Mouse (Mus musculus) forebrain, postnatal 0 days (tissue): ENCODE data around the gene Tubgcp2. TPM values are rescaled to one million over a fixed set of nuclear protein-coding genes. Genes with fewer than 3 reads are reported as not detected.

ENCODE experiments used
- ATAC-seq: fragments of 200-750 bp; cut with Nextera tagmentation; 2 replicates; pipeline ENCODE4 v1.8.0; 2017; ENCODE audit warnings: mild to moderate bottlenecking, moderate library complexity
- DNase-seq: peaks from one replicate; pipeline ENCODE4 v3.0.0-alpha.2; 2015
- H3K27ac ChIP-seq: fragments of 300-500 bp; sonication (generic); 2 replicates; pipeline ENCODE4 v1.5.1; 2014; ENCODE audit warnings: low read depth, mild to moderate bottlenecking, antibody characterized with exemption, low read length, moderate library complexity, mixed read lengths
- H3K27me3 ChIP-seq: fragments of 300-500 bp; sonication (generic); 2 replicates; pipeline ENCODE4 v1.6.1; 2014; ENCODE audit warnings: mild to moderate bottlenecking, low read length, mixed read lengths; ENCODE audit not compliant: insufficient read depth
- H3K36me3 ChIP-seq: fragments of 300-500 bp; sonication (generic); 2 replicates; pipeline ENCODE4 v1.6.1; 2014; ENCODE audit warnings: mild to moderate bottlenecking, moderate library complexity; ENCODE audit not compliant: insufficient read depth
- H3K4me1 ChIP-seq: fragments of 300-500 bp; sonication (generic); 2 replicates; pipeline ENCODE4 v1.6.1; 2014; ENCODE audit warnings: antibody characterized with exemption; ENCODE audit not compliant: insufficient read depth
- H3K4me2 ChIP-seq: fragments of 300-500 bp; sonication (generic); 2 replicates; pipeline ENCODE4 v1.6.1; 2014; ENCODE audit warnings: low read depth, mild to moderate bottlenecking, moderate library complexity
- H3K4me3 ChIP-seq: fragments of 300-500 bp; sonication (generic); 2 replicates; pipeline ENCODE4 v1.5.1; 2014; ENCODE audit warnings: low read depth, low read length, mixed read lengths
- H3K9ac ChIP-seq: fragments of 300-500 bp; sonication (generic); 2 replicates; pipeline ENCODE4 v1.6.1; 2014; ENCODE audit warnings: mild to moderate bottlenecking
- H3K9me3 ChIP-seq: fragments of 300-500 bp; sonication (generic); 2 replicates; pipeline ENCODE4 v1.6.1; 2016; ENCODE audit warnings: low read length
- CTCF ChIP-seq: sonication (generic); IDR thresholded peaks from 2 replicates; pipeline ENCODE4 v1.5.1; 2016; ENCODE audit warnings: antibody characterized with exemption, control low read depth, low read depth
- WGBS: fragments of 180-500 bp; shearing (Covaris S2); extraction: QIAGEN DNeasy Blood & Tissue Kit; methylation state at CpG from one replicate; pipeline ENCODE4 v1.1.7; 2014; 5-methylcytosine and 5-hydroxymethylcytosine counted together
- polyA plus RNA-seq: library from polyadenylated mRNA; unstranded; fragments of >200 nt; fragmentation: Nextera tagmentation; extraction: Ambion mirVana; gene quantifications from 2 replicates; pipeline ENCODE4 v1.2.1, GENCODE M21; 2015
- total RNA-seq: library from RNA; depleted of rRNA; stranded (reverse); fragments of >200 nt; gene quantifications from 2 replicates; pipeline ENCODE4 v1.2.3, GENCODE M21; 2014; rRNA removed

Tubgcp2 gene
- 67.3 and 79.8 TPM in 2 replicates for total RNA-seq
- polyA plus RNA-seq = 57.8 and 68.1 TPM in 2 replicates

GRCm38 (mm10) chr7:140036281-140037170, at the start of gene Tubgcp2, which contains the start of gene Zfp511:
TSS of gene Tubgcp2 (minus strand) at chr7:140036669.
TSS of gene Zfp511 (plus strand) at chr7:140036391.
- Histone ChIP-seq H3K4me1 (peaks cover 11% of the 10 kb centered on the region), H3K4me3 (peak within 1 kb of the TSS; percentile 89), H3K27ac (peak within 1 kb of the TSS; percentile 90), H3K36me3 (peaks cover 32% of the 10 kb centered on the region), H3K4me2 (peak within 1 kb of the TSS; percentile 89), H3K27me3 (no peaks in the 10 kb centered on the region), H3K9ac (peak within 1 kb of the TSS; percentile 93), H3K9me3 (no peaks in the 10 kb centered on the region)
- TF ChIP-seq CTCF = no peak
- ATAC-seq (peak; percentile 97), DNase-seq (peak; percentile 90)
- 4% methylated on average over 69 of the region's 69 CpGs for WGBS

GRCm38 (mm10) chr7:140082242-140082678, 45.8 kb upstream of the Tubgcp2 start, which contains the start of gene Caly:
TSS of gene Caly (minus strand) at chr7:140082548.
- ATAC-seq = peak; percentile 93
- peak; percentile 95 for DNase-seq
- peaks cover 9% of the 10 kb centered on the region; the same call in 1 of the 2 replicates for H3K4me1 ChIP-seq
- H3K9me3 ChIP-seq = no peaks in the 10 kb centered on the region
- no peaks in the 10 kb centered on the region for H3K27me3 ChIP-seq
- peak within 1 kb of the TSS; percentile 78 for H3K9ac ChIP-seq
- 2% methylated on average over 18 of the region's 18 CpGs for WGBS
- peak within 1 kb of the TSS; percentile 82 for H3K27ac ChIP-seq
- H3K4me3 ChIP-seq = peak within 1 kb of the TSS; percentile 52
- H3K4me2 ChIP-seq = peak within 1 kb of the TSS; percentile 76
- H3K36me3 ChIP-seq = no peaks in the 10 kb centered on the region
- peak; percentile 96 for TF ChIP-seq CTCF

- Histone ChIP-seq H3K9ac (peak overlapping the region; percentile 78), H3K27me3 (no peaks in the 10 kb centered on the region), H3K27ac (peak overlapping the region; percentile 82), H3K4me3 (peak overlapping the region; percentile 52), H3K36me3 (no peaks in the 10 kb centered on the region), H3K9me3 (no peaks in the 10 kb centered on the region), H3K4me2 (peak overlapping the region; percentile 76), H3K4me1 (peaks cover 9% of the 10 kb centered on the region; the same call in 1 of the 2 replicates)
- ATAC-seq (peak; percentile 21), DNase-seq (peak; percentile 48)
- TF ChIP-seq CTCF = no peak
- 9% methylated on average over 20 of the region's 20 CpGs for WGBS
Measured at GRCm38 (mm10) chr7:140081408-140082241, 45.2 kb upstream of the Tubgcp2 start.

- 3% methylated on average over 24 of the region's 24 CpGs for WGBS
- H3K27me3 ChIP-seq = no peaks in the 10 kb centered on the region
Measured at GRCm38 (mm10) chr7:140080503-140081156, 44.2 kb upstream of the Tubgcp2 start.

GRCm38 (mm10) chr7:140078711-140079110, 42.2 kb upstream of the Tubgcp2 start:
- H3K36me3 ChIP-seq = no peaks in the 10 kb centered on the region
- H3K9me3 ChIP-seq = no peaks in the 10 kb centered on the region
- H3K27ac ChIP-seq = no peak overlapping the region
- no peak overlapping the region for H3K9ac ChIP-seq
- H3K27me3 ChIP-seq = no peaks in the 10 kb centered on the region
- WGBS = 1% methylated on average over 5 of the region's 5 CpGs
- ATAC-seq (no peak), DNase-seq (peak; percentile 89)
- H3K4me3 ChIP-seq = no peak overlapping the region
- peaks cover 9% of the 10 kb centered on the region; the same call in 1 of the 2 replicates for H3K4me1 ChIP-seq
- TF ChIP-seq CTCF = peak; percentile 90
- no peak overlapping the region for H3K4me2 ChIP-seq

More at GRCm38 (mm10) chr7:140080503-140081156, 44.2 kb upstream of the Tubgcp2 start:
- Histone ChIP-seq H3K27ac (peak overlapping the region; percentile 82), H3K9ac (peak overlapping the region; percentile 78), H3K4me3 (peak overlapping the region; percentile 52), H3K4me1 (peaks cover 9% of the 10 kb centered on the region; the same call in 1 of the 2 replicates), H3K9me3 (no peaks in the 10 kb centered on the region), H3K36me3 (no peaks in the 10 kb centered on the region), H3K4me2 (peak overlapping the region; percentile 76)
- peak; percentile 80 for ATAC-seq
- peak; percentile 53 for TF ChIP-seq CTCF
- peak; percentile 96 for DNase-seq

- Histone ChIP-seq H3K9ac (no peak overlapping the region), H3K36me3 (peaks cover 2% of the 10 kb centered on the region; the same call in 1 of the 2 replicates), H3K4me2 (no peak overlapping the region), H3K27me3 (no peaks in the 10 kb centered on the region), H3K4me3 (no peak overlapping the region), H3K27ac (no peak overlapping the region), H3K9me3 (no peaks in the 10 kb centered on the region), H3K4me1 (peaks cover 9% of the 10 kb centered on the region; the same call in 1 of the 2 replicates)
- DNase-seq (no peak), ATAC-seq (no peak)
- 74% methylated on average over 6 of the region's 6 CpGs for WGBS
- no peak for TF ChIP-seq CTCF
Measured at GRCm38 (mm10) chr7:140077698-140078097, 41.2 kb upstream of the Tubgcp2 start.
